Mouse (Mus musculus) midbrain, embryonic 12.5 days (tissue): ENCODE data around the gene Lalba. TPM values are rescaled to one million over a fixed set of nuclear protein-coding genes. Genes with fewer than 3 reads are reported as not detected.

ENCODE experiments used
- ATAC-seq: fragments of 200-750 bp; cut with Nextera tagmentation; 2 replicates; pipeline ENCODE4 v1.8.0; 2017; ENCODE audit warnings: low read depth, moderate TSS enrichment, moderate library complexity; ENCODE audit not compliant: low FRiP score
- H3K27ac ChIP-seq: fragments of 300-500 bp; sonication (generic); replicated peaks from 2 replicates; pipeline ENCODE4 v1.5.1; 2016; ENCODE audit warnings: mild to moderate bottlenecking
- H3K27me3 ChIP-seq: fragments of 300-500 bp; sonication (generic); 2 replicates; pipeline ENCODE4 v1.6.1; 2016; ENCODE audit warnings: mild to moderate bottlenecking
- H3K36me3 ChIP-seq: fragments of 300-500 bp; sonication (generic); 2 replicates; pipeline ENCODE4 v1.6.1; 2016
- H3K4me1 ChIP-seq: fragments of 300-500 bp; sonication (generic); 2 replicates; pipeline ENCODE4 v1.6.1; 2016
- H3K4me2 ChIP-seq: fragments of 300-500 bp; sonication (generic); replicated peaks from 2 replicates; pipeline ENCODE4 v1.6.1; 2016; ENCODE audit warnings: mild to moderate bottlenecking, moderate library complexity
- H3K4me3 ChIP-seq: fragments of 300-500 bp; sonication (generic); 2 replicates; pipeline ENCODE4 v1.5.1; 2016; ENCODE audit warnings: mild to moderate bottlenecking
- H3K9ac ChIP-seq: fragments of 300-500 bp; sonication (generic); replicated peaks from 2 replicates; pipeline ENCODE4 v1.6.1; 2016; ENCODE audit warnings: mild to moderate bottlenecking, moderate library complexity
- H3K9me3 ChIP-seq: fragments of 300-500 bp; sonication (generic); 2 replicates; pipeline ENCODE4 v1.6.1; 2016; ENCODE audit warnings: mild to moderate bottlenecking
- WGBS: fragments of 180-500 bp; shearing (Covaris S2); methylation state at CpG from one replicate; pipeline ENCODE4 v1.1.7; 2016; 5-methylcytosine and 5-hydroxymethylcytosine counted together
- polyA plus RNA-seq: library from polyadenylated mRNA; unstranded; fragments of >200 nt; fragmentation: Nextera tagmentation; extraction: Ambion mirVana; gene quantifications from 2 replicates; pipeline ENCODE4 v1.2.1, GENCODE M21; 2016

Lalba gene
- polyA plus RNA-seq, 1 experiment from 2014 or later = not detected

DNA sequence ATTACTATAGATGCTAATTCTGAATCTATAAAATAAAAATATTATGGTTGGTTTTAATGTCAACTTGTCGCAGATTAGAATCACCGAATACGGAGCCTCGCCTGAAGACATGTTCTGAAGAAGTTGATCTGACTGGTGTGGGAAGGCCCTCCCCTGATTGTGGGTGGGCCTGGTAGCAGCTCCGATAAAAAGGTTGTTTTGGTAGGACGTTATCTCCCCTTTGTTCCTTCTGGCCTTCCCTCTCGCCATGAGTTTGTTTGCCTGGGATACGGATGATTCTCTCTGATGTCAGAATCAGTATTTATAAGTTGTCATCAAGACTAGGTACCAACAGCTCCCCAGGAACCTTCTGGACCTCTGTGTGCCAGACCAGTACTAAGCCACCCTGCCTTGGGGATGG, 29.7 kb upstream of the Lalba start:
- no peak overlapping the region for H3K27ac ChIP-seq
- ATAC-seq = no peak
- 51% methylated on average over 8 of the region's 8 CpGs for WGBS
- H3K36me3 ChIP-seq = no peaks in the 10 kb centered on the region
- H3K9ac ChIP-seq = no peak overlapping the region
- no peaks in the 10 kb centered on the region for H3K27me3 ChIP-seq
- no peaks in the 10 kb centered on the region for H3K9me3 ChIP-seq
- H3K4me1 ChIP-seq = peaks cover 6% of the 10 kb centered on the region
- H3K4me3 ChIP-seq = no peak overlapping the region
- no peak overlapping the region for H3K4me2 ChIP-seq

DNA sequence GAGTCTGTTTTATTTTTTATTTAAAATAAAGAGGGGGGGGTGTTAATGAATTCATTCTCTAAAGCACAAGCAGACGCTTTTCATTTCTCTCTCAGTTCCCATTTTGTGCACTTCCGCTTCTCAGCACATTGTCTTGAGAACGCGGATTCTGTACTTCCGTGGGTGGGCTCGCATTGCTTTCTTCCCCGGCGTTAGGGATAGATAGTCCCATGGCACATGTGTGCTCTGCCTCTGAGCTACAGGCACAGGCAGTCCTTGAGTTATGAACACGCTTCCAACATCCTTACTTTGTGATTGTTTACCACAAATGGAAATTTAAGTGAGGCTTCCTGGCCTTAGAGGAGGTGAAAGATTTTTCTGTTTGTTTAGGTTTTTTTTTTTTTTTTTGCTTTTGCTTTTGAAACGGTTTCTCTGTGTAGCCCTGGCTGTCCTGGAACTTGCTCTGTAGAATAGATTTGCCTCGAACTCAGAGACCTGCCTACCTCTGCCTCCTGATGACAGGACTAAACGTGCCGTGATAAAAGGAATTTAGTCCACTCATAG, 28.9 kb upstream of the Lalba start:
- no peak for ATAC-seq
- no peak overlapping the region for H3K9ac ChIP-seq
- H3K4me3 ChIP-seq = no peak overlapping the region
- no peak overlapping the region for H3K27ac ChIP-seq
- WGBS = 49% methylated on average over 13 of the region's 13 CpGs
- H3K4me1 ChIP-seq = peaks cover 6% of the 10 kb centered on the region
- no peak overlapping the region for H3K4me2 ChIP-seq
- H3K9me3 ChIP-seq = no peaks in the 10 kb centered on the region
- H3K36me3 ChIP-seq = no peaks in the 10 kb centered on the region
- H3K27me3 ChIP-seq = no peaks in the 10 kb centered on the region

DNA sequence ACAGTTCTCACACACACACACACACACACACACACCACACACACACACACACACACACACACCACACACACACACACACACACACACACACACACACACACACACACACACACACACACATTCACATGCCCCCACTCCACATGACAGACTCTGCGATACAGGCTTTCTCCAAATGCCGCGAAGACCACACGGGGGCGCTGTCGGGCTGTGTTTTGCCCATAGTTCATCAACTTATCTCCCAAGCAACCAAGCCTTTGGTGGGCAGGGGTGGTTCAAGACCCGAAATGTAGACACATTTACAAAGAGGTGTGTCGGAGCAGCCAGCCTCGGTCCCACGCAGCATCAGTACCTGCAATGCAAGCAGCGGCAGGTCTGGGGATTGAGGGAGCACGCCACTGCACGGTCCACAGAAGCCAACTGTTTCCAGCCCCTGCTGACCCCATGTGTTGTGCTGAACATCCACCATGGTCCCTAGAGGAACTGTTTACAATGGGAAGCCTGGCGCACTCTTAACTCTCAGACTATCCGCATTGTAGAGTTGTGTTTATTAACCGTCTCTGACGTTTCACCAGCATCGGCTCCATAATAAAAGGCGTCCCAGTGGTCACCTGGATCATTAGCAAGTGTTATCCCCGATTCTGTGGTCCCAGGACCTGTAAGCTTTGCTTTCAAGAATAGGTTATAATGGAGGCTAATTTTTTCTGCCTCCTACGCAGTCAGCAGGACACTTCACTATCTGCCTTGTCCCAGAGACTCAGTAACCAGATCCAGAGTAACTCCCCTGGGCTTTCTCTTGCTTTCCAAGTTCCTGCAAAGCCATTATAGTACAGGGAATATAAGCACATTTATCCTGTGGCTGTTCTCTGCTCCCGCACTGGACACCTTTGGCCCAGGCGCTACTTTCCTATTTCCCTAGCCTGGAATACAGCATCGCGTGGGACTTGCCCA, 28.2 kb upstream of the Lalba start:
- no peak for ATAC-seq
- H3K4me3 ChIP-seq = peak overlapping the region; percentile 5; the same call in 1 of the 2 replicates

DNA sequence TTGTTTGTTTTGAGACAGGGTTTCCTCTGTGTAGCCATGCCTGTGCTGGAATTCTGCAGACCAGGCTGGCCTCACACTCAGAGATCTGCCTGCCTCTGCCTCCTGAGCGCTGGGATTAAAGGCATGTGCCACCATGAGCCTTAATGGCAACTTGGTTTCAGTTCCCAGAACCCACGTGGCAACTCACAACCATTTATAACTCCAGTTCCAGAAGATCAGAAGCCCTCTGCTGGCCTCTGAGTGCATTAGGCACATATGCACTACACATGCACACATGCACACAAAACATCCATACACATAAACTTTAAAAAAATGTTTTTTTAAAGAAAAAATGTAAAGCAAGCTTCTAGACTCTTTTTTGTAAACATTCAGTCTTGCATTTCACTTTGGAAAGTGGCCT, 26.9 kb upstream of the Lalba start:
- no peak for ATAC-seq
- WGBS = 67% methylated on average over 2 of the region's 2 CpGs
- H3K4me3 ChIP-seq = no peak overlapping the region
- no peaks in the 10 kb centered on the region for H3K36me3 ChIP-seq
- no peaks in the 10 kb centered on the region for H3K27me3 ChIP-seq
- no peak overlapping the region for H3K4me2 ChIP-seq
- H3K4me1 ChIP-seq = peaks cover 6% of the 10 kb centered on the region
- H3K9ac ChIP-seq = no peak overlapping the region
- no peaks in the 10 kb centered on the region for H3K9me3 ChIP-seq
- H3K27ac ChIP-seq = no peak overlapping the region

More for the DNA sequence above, 28.2 kb upstream of the Lalba start:
- Histone ChIP-seq H3K36me3 (no peaks in the 10 kb centered on the region), H3K4me1 (peaks cover 6% of the 10 kb centered on the region), H3K27me3 (no peaks in the 10 kb centered on the region), H3K9me3 (no peaks in the 10 kb centered on the region), H3K27ac (no peak overlapping the region), H3K9ac (no peak overlapping the region), H3K4me2 (peak overlapping the region; percentile 47)
- WGBS = 29% methylated on average over 25 of the region's 25 CpGs

DNA sequence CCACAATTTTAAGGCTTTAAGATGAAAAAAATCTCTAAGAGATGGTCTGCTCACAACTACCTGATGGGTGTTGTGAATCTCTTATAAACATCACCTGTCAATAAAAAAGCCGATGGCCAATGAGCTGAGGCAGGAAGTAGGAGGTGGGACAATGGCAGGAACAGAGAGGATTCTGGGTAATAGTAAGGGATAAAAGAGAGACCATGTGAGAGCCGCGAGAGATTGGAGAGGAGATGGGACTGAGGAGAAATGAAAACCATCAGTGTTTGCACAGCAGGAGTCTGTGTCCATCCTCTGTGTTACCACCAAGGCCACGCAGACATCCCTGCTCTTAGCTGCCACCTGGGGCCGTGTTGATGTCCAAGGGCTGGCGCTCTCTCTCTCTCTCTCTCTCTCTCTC, 24.8 kb upstream of the Lalba start:
- H3K4me1 ChIP-seq = peaks cover 6% of the 10 kb centered on the region
- H3K9me3 ChIP-seq = no peaks in the 10 kb centered on the region
- H3K4me2 ChIP-seq = no peak overlapping the region
- H3K27me3 ChIP-seq = no peaks in the 10 kb centered on the region
- no peak overlapping the region for H3K4me3 ChIP-seq
- no peaks in the 10 kb centered on the region for H3K36me3 ChIP-seq
- no peak for ATAC-seq
- H3K9ac ChIP-seq = no peak overlapping the region
- WGBS = 85% methylated on average over 6 of the region's 6 CpGs
- no peak overlapping the region for H3K27ac ChIP-seq

DNA sequence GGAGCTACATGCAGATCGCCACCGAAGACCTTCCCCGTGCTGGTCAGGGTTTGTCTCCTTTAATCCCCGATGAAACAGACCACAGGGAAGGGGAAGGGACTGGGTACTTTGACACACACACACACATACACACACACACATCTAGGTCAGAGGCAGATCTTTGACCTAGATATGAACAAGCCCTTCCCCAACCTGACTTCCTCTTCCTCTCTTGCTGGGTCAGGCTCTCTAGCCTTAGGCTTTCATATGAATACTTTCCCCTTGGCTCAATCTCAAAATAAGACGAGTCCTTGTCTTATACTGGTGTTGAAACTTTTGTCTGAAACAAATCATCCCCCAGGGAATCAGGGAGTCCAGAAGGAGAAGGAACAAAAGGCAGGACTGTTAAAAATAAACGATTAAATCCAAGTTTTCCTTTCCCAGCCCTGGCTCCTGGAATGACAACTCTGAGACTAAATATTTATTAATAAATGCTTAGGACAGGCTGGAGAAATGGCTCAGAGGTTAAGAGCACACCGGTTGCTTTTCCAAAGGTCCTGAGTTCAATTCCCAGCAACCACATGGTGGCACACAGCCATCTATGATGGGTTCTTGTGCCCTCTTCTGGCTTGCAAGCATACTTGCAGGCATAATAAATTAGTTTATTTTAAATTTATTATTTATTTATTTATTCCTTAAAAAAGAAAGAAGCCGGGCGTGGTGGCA, 23.9 kb upstream of the Lalba start:
- Histone ChIP-seq H3K27ac (no peak overlapping the region), H3K4me2 (no peak overlapping the region), H3K9me3 (no peaks in the 10 kb centered on the region), H3K36me3 (no peaks in the 10 kb centered on the region), H3K4me3 (no peak overlapping the region), H3K4me1 (peaks cover 6% of the 10 kb centered on the region), H3K9ac (no peak overlapping the region), H3K27me3 (no peaks in the 10 kb centered on the region)
- ATAC-seq = no peak
- 87% methylated on average over 9 of the region's 9 CpGs for WGBS

DNA sequence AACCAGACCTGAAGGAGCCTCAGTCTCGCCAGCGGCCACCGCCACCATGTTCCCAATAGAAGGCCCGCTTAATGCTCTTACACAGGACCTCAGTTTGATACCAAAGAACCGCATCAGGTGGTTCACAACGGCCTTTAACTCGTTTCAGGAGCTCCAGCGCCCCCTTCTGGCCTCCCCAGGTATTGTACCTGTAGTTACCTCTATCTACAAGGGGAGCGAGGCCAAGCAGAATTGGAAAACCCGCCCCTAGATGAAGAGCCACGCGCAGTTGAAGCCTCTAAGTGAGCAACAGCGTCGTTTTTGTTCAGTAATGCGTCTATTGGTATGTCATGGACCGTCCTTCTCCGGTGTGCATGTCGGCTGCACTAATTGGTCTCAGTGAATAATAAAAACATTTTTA, 22.0 kb upstream of the Lalba start:
- Histone ChIP-seq H3K9ac (no peak overlapping the region), H3K27me3 (no peaks in the 10 kb centered on the region), H3K9me3 (no peaks in the 10 kb centered on the region), H3K4me3 (no peak overlapping the region), H3K27ac (no peak overlapping the region), H3K4me1 (no peaks in the 10 kb centered on the region), H3K4me2 (no peak overlapping the region), H3K36me3 (no peaks in the 10 kb centered on the region)
- ATAC-seq = no peak
- 12% methylated on average over 18 of the region's 18 CpGs for WGBS

DNA sequence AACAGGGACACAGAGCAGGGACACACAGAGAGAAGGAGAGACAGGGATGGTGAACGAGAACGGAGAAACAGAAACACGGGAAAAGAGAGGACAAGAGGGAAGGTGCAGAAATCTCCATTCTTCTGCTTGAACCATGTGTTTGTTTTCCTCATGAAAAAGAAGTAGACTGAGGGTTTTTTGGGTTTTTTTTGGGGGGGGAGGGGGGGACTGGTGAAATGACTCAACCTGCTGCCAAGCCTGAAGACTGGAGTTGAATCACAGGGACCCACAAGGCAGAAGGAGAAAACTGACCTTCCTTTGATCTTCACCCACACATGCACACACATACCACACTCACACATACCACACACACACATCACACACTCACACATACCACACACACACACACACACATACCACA, 20.8 kb upstream of the Lalba start:
- Histone ChIP-seq H3K9me3 (no peaks in the 10 kb centered on the region), H3K4me3 (no peak overlapping the region), H3K27me3 (no peaks in the 10 kb centered on the region), H3K4me1 (no peaks in the 10 kb centered on the region), H3K36me3 (no peaks in the 10 kb centered on the region), H3K27ac (no peak overlapping the region), H3K4me2 (no peak overlapping the region), H3K9ac (no peak overlapping the region)
- WGBS = 79% methylated on average over 3 of the region's 3 CpGs
- no peak for ATAC-seq

DNA sequence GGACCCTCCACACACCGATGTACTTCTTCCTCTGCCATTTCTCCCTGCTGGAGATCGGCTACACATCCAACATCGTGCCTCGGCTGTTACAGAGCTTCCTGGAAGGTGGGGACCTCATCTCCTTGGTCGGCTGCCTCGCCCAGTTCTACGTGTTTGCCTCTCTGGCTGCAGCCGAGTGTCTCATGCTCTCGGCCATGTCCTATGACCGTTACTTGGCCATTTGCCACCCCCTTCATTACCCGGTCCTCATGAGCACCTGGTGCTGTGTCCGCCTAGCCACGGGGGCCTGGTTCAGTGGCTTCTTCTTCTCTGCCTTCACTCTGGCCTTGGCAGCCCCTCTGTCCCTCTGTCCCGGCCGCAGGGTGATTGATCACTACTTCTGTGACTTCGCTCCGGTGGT, 15.1 kb upstream of the Lalba start:
- no peaks in the 10 kb centered on the region for H3K9me3 ChIP-seq
- H3K9ac ChIP-seq = no peak overlapping the region
- no peaks in the 10 kb centered on the region for H3K27me3 ChIP-seq
- no peaks in the 10 kb centered on the region for H3K4me1 ChIP-seq
- H3K4me3 ChIP-seq = no peak overlapping the region
- no peaks in the 10 kb centered on the region for H3K36me3 ChIP-seq
- WGBS = 89% methylated on average over 17 of the region's 17 CpGs
- no peak overlapping the region for H3K27ac ChIP-seq
- ATAC-seq = no peak
- H3K4me2 ChIP-seq = no peak overlapping the region

DNA sequence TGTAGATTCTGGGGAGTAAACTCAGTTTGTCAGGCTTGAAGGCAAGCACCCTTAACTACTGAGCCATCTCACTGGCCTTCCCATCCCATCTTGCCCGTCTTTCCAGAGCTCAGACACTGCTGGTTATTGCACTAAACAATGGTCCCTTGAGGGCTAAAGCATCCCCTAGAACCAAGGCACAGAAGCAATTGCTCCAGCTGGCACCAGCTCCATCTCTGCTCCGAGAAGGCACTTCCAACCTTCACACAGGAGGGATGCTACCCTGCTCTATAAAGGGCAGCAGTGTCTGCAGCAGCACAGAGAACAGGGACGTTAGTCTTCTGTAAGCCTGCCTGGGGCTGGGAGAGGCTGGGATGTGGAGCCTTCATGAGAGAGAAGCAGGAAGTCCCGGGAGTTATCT, 9.6 kb upstream of the Lalba start, which contains the start of gene Olfr279:
Gene Olfr279, plus strand, starts transcription at position 301 of the 400 bp plus-strand sequence.
- 57% methylated on average over 4 of the region's 4 CpGs for WGBS
- ATAC-seq = no peak
- no peak within 1 kb of the TSS for H3K4me2 ChIP-seq
- H3K9ac ChIP-seq = no peak within 1 kb of the TSS
- no peaks in the 10 kb centered on the region for H3K36me3 ChIP-seq
- no peaks in the 10 kb centered on the region for H3K27me3 ChIP-seq
- no peaks in the 10 kb centered on the region for H3K9me3 ChIP-seq
- H3K27ac ChIP-seq = no peak within 1 kb of the TSS
- H3K4me1 ChIP-seq = no peaks in the 10 kb centered on the region
- no peak within 1 kb of the TSS for H3K4me3 ChIP-seq

DNA sequence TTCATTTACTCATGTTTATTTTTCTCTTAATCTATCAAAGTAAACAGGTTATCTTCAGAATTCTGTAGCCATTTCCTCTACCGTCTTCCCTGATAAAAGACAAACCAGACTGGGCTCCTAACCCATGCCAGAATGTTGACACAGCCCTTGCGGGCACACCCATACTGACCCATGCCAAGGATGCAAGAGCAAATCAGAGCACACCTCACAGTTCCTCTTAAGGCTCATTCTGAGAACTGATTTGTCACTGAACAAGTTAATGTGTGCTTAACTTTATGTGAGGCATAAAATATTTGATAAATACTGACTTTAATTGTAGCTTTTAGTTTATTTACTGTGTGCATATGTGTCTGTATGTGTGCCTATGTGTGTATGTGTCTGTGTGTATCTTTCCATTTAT, 8.8 kb upstream of the Lalba start:
- H3K36me3 ChIP-seq = no peaks in the 10 kb centered on the region
- H3K27me3 ChIP-seq = no peaks in the 10 kb centered on the region
- 81% methylated on average over 2 of the region's 2 CpGs for WGBS
- ATAC-seq = no peak
- H3K4me3 ChIP-seq = no peak overlapping the region
- H3K9me3 ChIP-seq = no peaks in the 10 kb centered on the region
- no peak overlapping the region for H3K4me2 ChIP-seq
- H3K27ac ChIP-seq = no peak overlapping the region
- H3K9ac ChIP-seq = no peak overlapping the region
- no peaks in the 10 kb centered on the region for H3K4me1 ChIP-seq

DNA sequence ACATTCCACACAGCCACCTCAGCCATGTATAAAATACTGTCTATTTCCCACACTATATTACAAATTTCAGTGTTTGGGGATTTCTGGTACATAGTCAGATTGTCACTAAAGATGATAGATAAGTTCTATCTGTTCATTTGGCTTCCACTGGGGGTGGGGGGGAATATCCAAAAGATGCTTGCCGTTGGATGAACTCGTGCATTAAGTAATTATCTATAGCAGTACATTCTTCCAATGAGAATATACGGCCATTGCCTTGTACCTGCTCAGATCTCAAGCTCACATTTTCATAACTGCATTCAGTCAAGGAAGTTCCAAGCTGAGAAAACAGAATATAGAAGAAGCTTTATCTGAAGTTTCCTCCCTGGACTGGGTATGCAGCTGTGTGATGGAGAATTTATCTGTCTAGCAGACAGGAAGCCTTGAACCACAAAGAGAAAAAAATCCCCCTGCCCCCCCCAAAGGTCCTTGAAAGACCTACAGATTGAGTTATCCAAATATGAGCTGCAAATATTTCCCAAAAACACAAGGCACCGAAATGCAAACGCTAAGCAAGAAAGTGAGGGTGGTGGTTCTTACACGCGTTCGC, 4.0 kb upstream of the Lalba start:
- H3K27me3 ChIP-seq = no peaks in the 10 kb centered on the region
- H3K4me3 ChIP-seq = no peak overlapping the region
- ATAC-seq = no peak
- no peak overlapping the region for H3K4me2 ChIP-seq
- no peak overlapping the region for H3K27ac ChIP-seq
- H3K36me3 ChIP-seq = no peaks in the 10 kb centered on the region
- 95% methylated on average over 8 of the region's 8 CpGs for WGBS
- H3K9me3 ChIP-seq = no peaks in the 10 kb centered on the region
- no peaks in the 10 kb centered on the region for H3K4me1 ChIP-seq
- H3K9ac ChIP-seq = no peak overlapping the region
